Mouse (Mus musculus) midbrain, embryonic 10.5 days (tissue): Measurements from ENCODE around the gene Metap2. TPM values are rescaled to one million over a fixed set of nuclear protein-coding genes. Genes with fewer than 3 reads are reported as not detected.
A peak's percentile ranks its signal among the peaks of the same experiment; 100 is the strongest.
"Not testable (repeated sequence)": the region's sequence is repeated elsewhere in the genome, so short reads cannot be mapped to it uniquely, and the experiment has no call there.

Experiments used
- DNase-seq: peaks from one replicate; pipeline ENCODE4 v3.0.0-alpha.2; 2017; ENCODE audit warnings: low spot score
- H3K27ac ChIP-seq: fragments of 300-500 bp; sonication (generic); replicated peaks from 2 replicates; pipeline ENCODE4 v1.5.1; 2016; ENCODE audit warnings: mild to moderate bottlenecking
- H3K27me3 ChIP-seq: fragments of 300-500 bp; sonication (generic); 2 replicates; pipeline ENCODE4 v1.6.1; 2016; ENCODE audit warnings: low read depth, mild to moderate bottlenecking; ENCODE audit not compliant: poor library complexity, severe bottlenecking
- H3K36me3 ChIP-seq: fragments of 300-500 bp; sonication (generic); 2 replicates; pipeline ENCODE4 v1.6.1; 2016; ENCODE audit warnings: mild to moderate bottlenecking, moderate library complexity
- H3K4me1 ChIP-seq: fragments of 300-500 bp; sonication (generic); 2 replicates; pipeline ENCODE4 v1.6.1; 2016
- H3K4me3 ChIP-seq: fragments of 300-500 bp; sonication (generic); 2 replicates; pipeline ENCODE4 v1.5.1; 2016; ENCODE audit warnings: mild to moderate bottlenecking, moderate library complexity
- H3K9me3 ChIP-seq: fragments of 300-500 bp; sonication (generic); replicated peaks from 2 replicates; pipeline ENCODE4 v1.6.1; 2016; ENCODE audit warnings: mild to moderate bottlenecking
- WGBS: fragments of 180-500 bp; shearing (Covaris S2); methylation state at CpG from one replicate; pipeline ENCODE4 v1.1.7; 2016; 5-methylcytosine and 5-hydroxymethylcytosine counted together
- polyA plus RNA-seq: library from polyadenylated mRNA; unstranded; fragments of >200 nt; fragmentation: Nextera tagmentation; extraction: Ambion mirVana; gene quantifications from 2 replicates; pipeline ENCODE4 v1.2.1, GENCODE M21; 2016

Gene Metap2
- polyA plus RNA-seq, 1 experiment from 2014 or later: 231 TPM

GRCm38 (mm10) chr10:93878732-93879131 is 18.2 kb downstream of the Metap2 start:
- 91% methylated on average over 4 of the region's 4 CpGs for WGBS
- H3K4me1 ChIP-seq: no peaks in the 10 kb centered on the region
- H3K4me3 ChIP-seq: no peak overlapping the region
- no peak for DNase-seq
- no peak overlapping the region for H3K27ac ChIP-seq
- H3K27me3 ChIP-seq: no peaks in the 10 kb centered on the region
- no peaks in the 10 kb centered on the region for H3K9me3 ChIP-seq
- H3K36me3 ChIP-seq: peaks cover 70% of the 10 kb centered on the region

GRCm38 (mm10) chr10:93876772-93877171 is 20.1 kb downstream of the Metap2 start:
- DNase-seq: no peak
- no peaks in the 10 kb centered on the region for H3K4me1 ChIP-seq
- H3K27me3 ChIP-seq: no peaks in the 10 kb centered on the region
- WGBS: 94% methylated on average over 1 of the region's 1 CpGs
- H3K36me3 ChIP-seq: peaks cover 78% of the 10 kb centered on the region
- H3K4me3 ChIP-seq: no peak overlapping the region
- no peak overlapping the region for H3K27ac ChIP-seq
- no peaks in the 10 kb centered on the region for H3K9me3 ChIP-seq

- Histone ChIP-seq H3K9me3 (no peaks in the 10 kb centered on the region), H3K4me3 (no peak overlapping the region), H3K36me3 (peaks cover 99% of the 10 kb centered on the region), H3K4me1 (no peaks in the 10 kb centered on the region), H3K27ac (no peak overlapping the region), H3K27me3 (no peaks in the 10 kb centered on the region)
- no peak for DNase-seq
- WGBS: 96% methylated on average over 4 of the region's 4 CpGs
These were observed 28.0 kb downstream of the Metap2 start for GRCm38 (mm10) chr10:93868886-93869285.

GRCm38 (mm10) chr10:93868401-93868800 is 28.5 kb downstream of the Metap2 start:
- no peak for DNase-seq
- WGBS: 96% methylated on average over 7 of the region's 7 CpGs
- H3K4me3 ChIP-seq: no peak overlapping the region
- peaks cover 99% of the 10 kb centered on the region for H3K36me3 ChIP-seq
- H3K27me3 ChIP-seq: no peaks in the 10 kb centered on the region
- H3K27ac ChIP-seq: no peak overlapping the region
- H3K9me3 ChIP-seq: no peaks in the 10 kb centered on the region
- H3K4me1 ChIP-seq: no peaks in the 10 kb centered on the region

- DNase-seq: no peak
- peaks cover 87% of the 10 kb centered on the region for H3K36me3 ChIP-seq
- H3K4me1 ChIP-seq: no peaks in the 10 kb centered on the region
- no peaks in the 10 kb centered on the region for H3K9me3 ChIP-seq
- H3K4me3 ChIP-seq: no peak overlapping the region
- H3K27ac ChIP-seq: no peak overlapping the region
- no peaks in the 10 kb centered on the region for H3K27me3 ChIP-seq
- 94% methylated on average over 6 of the region's 6 CpGs for WGBS
These were observed 40.8 kb downstream of the Metap2 start for GRCm38 (mm10) chr10:93856095-93856494.

GRCm38 (mm10) chr10:93855126-93855525 is 41.8 kb downstream of the Metap2 start:
- H3K27me3 ChIP-seq: no peaks in the 10 kb centered on the region
- H3K27ac ChIP-seq: no peak overlapping the region
- H3K4me3 ChIP-seq: no peak overlapping the region
- H3K9me3 ChIP-seq: no peaks in the 10 kb centered on the region
- no peaks in the 10 kb centered on the region for H3K4me1 ChIP-seq
- DNase-seq: no peak
- WGBS: 92% methylated on average over 9 of the region's 9 CpGs
- H3K36me3 ChIP-seq: peaks cover 87% of the 10 kb centered on the region

GRCm38 (mm10) chr10:93846706-93847105 is 50.2 kb downstream of the Metap2 start:
- Histone ChIP-seq H3K9me3 (peaks cover 37% of the 10 kb centered on the region), H3K27me3 (no peaks in the 10 kb centered on the region), H3K27ac (no peak overlapping the region), H3K36me3 (peaks cover 97% of the 10 kb centered on the region), H3K4me3 (no peak overlapping the region), H3K4me1 (no peaks in the 10 kb centered on the region)
- WGBS: 95% methylated on average over 13 of the region's 13 CpGs
- DNase-seq: no peak

GRCm38 (mm10) chr10:93835115-93835514 is 61.8 kb downstream of the Metap2 start:
- not testable (repeated sequence) for DNase-seq, H3K36me3 ChIP-seq, H3K27ac ChIP-seq, H3K9me3 ChIP-seq
- peak overlapping the region; percentile 91; the same call in 1 of the 2 replicates for H3K4me3 ChIP-seq
- peaks cover 53% of the 10 kb centered on the region for H3K27me3 ChIP-seq
- WGBS: 88% methylated on average over 7 of the region's 7 CpGs
- H3K4me1 ChIP-seq: peaks cover 58% of the 10 kb centered on the region

GRCm38 (mm10) chr10:93834394-93834745 is 62.5 kb downstream of the Metap2 start:
- H3K27ac ChIP-seq: peak overlapping the region; percentile 95
- H3K27me3 ChIP-seq: peaks cover 60% of the 10 kb centered on the region

GRCm38 (mm10) chr10:93833699-93834393 is 63.0 kb downstream of the Metap2 start:
- WGBS: under 1% methylated on average over 75 of the region's 75 CpGs

More at GRCm38 (mm10) chr10:93834394-93834745, 62.5 kb downstream of the Metap2 start:
- Histone ChIP-seq H3K9me3 (no peaks in the 10 kb centered on the region), H3K4me1 (peaks cover 58% of the 10 kb centered on the region), H3K36me3 (no peaks in the 10 kb centered on the region), H3K4me3 (peak overlapping the region; percentile 91)
- 3% methylated on average over 13 of the region's 13 CpGs for whole genome bisulfite sequencing
- no peak for DNase-seq

GRCm38 (mm10) chr10:93833370-93833698 is 63.6 kb downstream of the Metap2 start:
- Histone ChIP-seq H3K9me3 (no peaks in the 10 kb centered on the region), H3K27me3 (peaks cover 60% of the 10 kb centered on the region), H3K36me3 (no peaks in the 10 kb centered on the region), H3K27ac (peak overlapping the region; percentile 95), H3K4me1 (peaks cover 58% of the 10 kb centered on the region), H3K4me3 (peak overlapping the region; percentile 91)
- WGBS: 2% methylated on average over 16 of the region's 16 CpGs
- DNase-seq: no peak

More at GRCm38 (mm10) chr10:93833699-93834393, 63.0 kb downstream of the Metap2 start:
- H3K36me3 ChIP-seq: no peaks in the 10 kb centered on the region
- DNase-seq: peak; percentile 96
- H3K27me3 ChIP-seq: peaks cover 60% of the 10 kb centered on the region
- peaks cover 58% of the 10 kb centered on the region for H3K4me1 ChIP-seq
- peak overlapping the region; percentile 95 for H3K27ac ChIP-seq
- peak overlapping the region; percentile 91 for H3K4me3 ChIP-seq
- H3K9me3 ChIP-seq: no peaks in the 10 kb centered on the region

GRCm38 (mm10) chr10:93832811-93833210 is 64.1 kb downstream of the Metap2 start:
- no peak overlapping the region for H3K27ac ChIP-seq
- 26% methylated on average over 9 of the region's 9 CpGs for WGBS
- H3K27me3 ChIP-seq: peaks cover 60% of the 10 kb centered on the region
- no peak for DNase-seq
- no peaks in the 10 kb centered on the region for H3K9me3 ChIP-seq
- no peaks in the 10 kb centered on the region for H3K36me3 ChIP-seq
- peaks cover 55% of the 10 kb centered on the region for H3K4me1 ChIP-seq
- H3K4me3 ChIP-seq: peak overlapping the region; percentile 91

- H3K4me3 ChIP-seq: peak overlapping the region; percentile 47
- 4% methylated on average over 18 of the region's 18 CpGs for WGBS
- peaks cover 60% of the 10 kb centered on the region for H3K27me3 ChIP-seq
These were observed 64.9 kb downstream of the Metap2 start for GRCm38 (mm10) chr10:93831730-93832574.

More at GRCm38 (mm10) chr10:93831730-93832574, 64.9 kb downstream of the Metap2 start:
- no peaks in the 10 kb centered on the region for H3K9me3 ChIP-seq
- H3K27ac ChIP-seq: peak overlapping the region; percentile 75
- peak; percentile 24 for DNase-seq
- no peaks in the 10 kb centered on the region for H3K36me3 ChIP-seq
- peaks cover 47% of the 10 kb centered on the region for H3K4me1 ChIP-seq
